Mouse (Mus musculus) heart, embryonic 10.5 days (tissue): ENCODE measurements around the gene 4930524B15Rik. TPM values are rescaled to one million over a fixed set of nuclear protein-coding genes. Genes with fewer than 3 reads are reported as not detected.
"Not testable (repeated sequence)": the region's sequence is repeated elsewhere in the genome, so short reads cannot be mapped to it uniquely, and the experiment has no call there.

Experiments used
- DNase-seq: peaks from one replicate; pipeline ENCODE4 v3.0.0-alpha.2; 2017; ENCODE audit warnings: low spot score
- H3K27ac ChIP-seq: fragments of 300-500 bp; sonication (generic); 2 replicates; pipeline ENCODE4 v1.5.1; 2016; ENCODE audit warnings: mild to moderate bottlenecking
- H3K27me3 ChIP-seq: fragments of 300-500 bp; sonication (generic); 2 replicates; pipeline ENCODE4 v1.6.1; 2016; ENCODE audit warnings: mild to moderate bottlenecking; ENCODE audit not compliant: poor library complexity, insufficient read depth, severe bottlenecking
- H3K36me3 ChIP-seq: fragments of 300-500 bp; sonication (generic); 2 replicates; pipeline ENCODE4 v1.6.1; 2016; ENCODE audit warnings: mild to moderate bottlenecking, moderate library complexity
- H3K4me1 ChIP-seq: fragments of 300-500 bp; sonication (generic); 2 replicates; pipeline ENCODE4 v1.6.1; 2016; ENCODE audit warnings: mild to moderate bottlenecking
- H3K4me3 ChIP-seq: fragments of 300-500 bp; sonication (generic); 2 replicates; pipeline ENCODE4 v1.5.1; 2016; ENCODE audit warnings: mild to moderate bottlenecking, moderate library complexity
- H3K9me3 ChIP-seq: fragments of 300-500 bp; sonication (generic); 2 replicates; pipeline ENCODE4 v1.6.1; 2016; ENCODE audit warnings: mild to moderate bottlenecking, moderate library complexity
- WGBS: fragments of 180-500 bp; shearing (Covaris S2); methylation state at CpG from one replicate; pipeline ENCODE4 v1.1.7; 2016; 5-methylcytosine and 5-hydroxymethylcytosine counted together
- polyA plus RNA-seq: library from polyadenylated mRNA; unstranded; fragments of >200 nt; fragmentation: Nextera tagmentation; extraction: Ambion mirVana; gene quantifications from 2 replicates; pipeline ENCODE4 v1.2.1, GENCODE M21; 2016

Gene 4930524B15Rik
- polyA plus RNA-seq, 1 experiment from 2014 or later: 0.35 TPM

- 92% methylated on average over 1 of the region's 1 CpGs for WGBS
- no peaks in the 10 kb centered on the region for H3K27me3 ChIP-seq
- H3K27ac ChIP-seq: no peak overlapping the region
- DNase-seq: no peak
- H3K9me3 ChIP-seq: no peaks in the 10 kb centered on the region
- no peak overlapping the region for H3K4me3 ChIP-seq
- no peaks in the 10 kb centered on the region for H3K36me3 ChIP-seq
- H3K4me1 ChIP-seq: peaks cover 8% of the 10 kb centered on the region
These were observed 1.4 kb upstream of the 4930524B15Rik start for GRCm38 (mm10) chr11:31963993-31964392.

- WGBS: 72% methylated on average over 4 of the region's 4 CpGs
- Histone ChIP-seq H3K9me3 (no peaks in the 10 kb centered on the region), H3K27me3 (no peaks in the 10 kb centered on the region), H3K4me1 (peaks cover 3% of the 10 kb centered on the region), H3K36me3 (no peaks in the 10 kb centered on the region), H3K27ac (no peak overlapping the region), H3K4me3 (no peak overlapping the region)
- no peak for DNase-seq
These were observed 8.7 kb downstream of the 4930524B15Rik start for GRCm38 (mm10) chr11:31974132-31974531.

- peaks cover 3% of the 10 kb centered on the region for H3K4me1 ChIP-seq
- H3K27me3 ChIP-seq: no peaks in the 10 kb centered on the region
- no peak overlapping the region for H3K4me3 ChIP-seq
- DNase-seq: no peak
- no peaks in the 10 kb centered on the region for H3K9me3 ChIP-seq
- no peaks in the 10 kb centered on the region for H3K36me3 ChIP-seq
- no peak overlapping the region for H3K27ac ChIP-seq
- 47% methylated on average over 8 of the region's 8 CpGs for WGBS
These were observed 9.4 kb downstream of the 4930524B15Rik start for GRCm38 (mm10) chr11:31974826-31975225.

GRCm38 (mm10) chr11:31975678-31976077 lies 10.3 kb downstream of the 4930524B15Rik start:
- 85% methylated on average over 5 of the region's 5 CpGs for WGBS
- H3K27me3 ChIP-seq: no peaks in the 10 kb centered on the region

GRCm38 (mm10) chr11:31976137-31976536 lies 10.7 kb downstream of the 4930524B15Rik start:
- Histone ChIP-seq H3K9me3 (no peaks in the 10 kb centered on the region), H3K4me1 (peaks cover 3% of the 10 kb centered on the region), H3K4me3 (no peak overlapping the region), H3K27me3 (no peaks in the 10 kb centered on the region), H3K36me3 (no peaks in the 10 kb centered on the region), H3K27ac (no peak overlapping the region)
- DNase-seq: no peak
- 57% methylated on average over 5 of the region's 5 CpGs for WGBS

More at GRCm38 (mm10) chr11:31975678-31976077, 10.3 kb downstream of the 4930524B15Rik start:
- no peak overlapping the region for H3K27ac ChIP-seq
- H3K9me3 ChIP-seq: no peaks in the 10 kb centered on the region
- no peaks in the 10 kb centered on the region for H3K36me3 ChIP-seq
- no peak overlapping the region for H3K4me3 ChIP-seq
- DNase-seq: no peak
- H3K4me1 ChIP-seq: peaks cover 3% of the 10 kb centered on the region

- WGBS: 86% methylated on average over 5 of the region's 5 CpGs
- H3K4me1 ChIP-seq, H3K27me3 ChIP-seq, H3K4me3 ChIP-seq, H3K27ac ChIP-seq, DNase-seq, H3K36me3 ChIP-seq, H3K9me3 ChIP-seq: not testable (repeated sequence)
These were observed 14.7 kb downstream of the 4930524B15Rik start for GRCm38 (mm10) chr11:31980089-31980488.

GRCm38 (mm10) chr11:31981830-31982229 lies 16.4 kb downstream of the 4930524B15Rik start:
- H3K9me3 ChIP-seq: no peaks in the 10 kb centered on the region
- no peaks in the 10 kb centered on the region for H3K27me3 ChIP-seq
- 89% methylated on average over 7 of the region's 7 CpGs for WGBS
- H3K4me1 ChIP-seq: no peaks in the 10 kb centered on the region
- H3K36me3 ChIP-seq: no peaks in the 10 kb centered on the region
- H3K27ac ChIP-seq: no peak overlapping the region
- H3K4me3 ChIP-seq: no peak overlapping the region
- DNase-seq: no peak

GRCm38 (mm10) chr11:31982247-31982943 lies 17.0 kb downstream of the 4930524B15Rik start:
- not testable (repeated sequence) for H3K27me3 ChIP-seq, H3K36me3 ChIP-seq, H3K4me1 ChIP-seq, H3K9me3 ChIP-seq, H3K4me3 ChIP-seq, DNase-seq, H3K27ac ChIP-seq
- 76% methylated on average over 13 of the region's 13 CpGs for WGBS

- Histone ChIP-seq H3K27me3 (no peaks in the 10 kb centered on the region), H3K36me3 (no peaks in the 10 kb centered on the region), H3K9me3 (no peaks in the 10 kb centered on the region), H3K4me3 (no peak overlapping the region), H3K4me1 (no peaks in the 10 kb centered on the region), H3K27ac (no peak overlapping the region)
- no peak for DNase-seq
These were observed 17.9 kb downstream of the 4930524B15Rik start for GRCm38 (mm10) chr11:31983249-31983648.

- DNase-seq: no peak
- Histone ChIP-seq H3K4me1 (no peaks in the 10 kb centered on the region), H3K9me3 (no peaks in the 10 kb centered on the region), H3K27me3 (no peaks in the 10 kb centered on the region), H3K27ac (no peak overlapping the region), H3K4me3 (no peak overlapping the region), H3K36me3 (no peaks in the 10 kb centered on the region)
- 70% methylated on average over 2 of the region's 2 CpGs for WGBS
These were observed 19.4 kb downstream of the 4930524B15Rik start for GRCm38 (mm10) chr11:31984786-31985185.

- peaks cover 3% of the 10 kb centered on the region; the same call in 1 of the 2 replicates for H3K27me3 ChIP-seq
- no peak overlapping the region for H3K27ac ChIP-seq
- H3K4me3 ChIP-seq: no peak overlapping the region
- H3K36me3 ChIP-seq: no peaks in the 10 kb centered on the region
- WGBS: 85% methylated on average over 3 of the region's 3 CpGs
- no peaks in the 10 kb centered on the region for H3K9me3 ChIP-seq
- no peaks in the 10 kb centered on the region for H3K4me1 ChIP-seq
- no peak for DNase-seq
These were observed 27.1 kb downstream of the 4930524B15Rik start for GRCm38 (mm10) chr11:31992535-31992934.

- WGBS: 31% methylated on average over 2 of the region's 2 CpGs
- DNase-seq: no peak
- no peak overlapping the region for H3K4me3 ChIP-seq
- no peak overlapping the region for H3K27ac ChIP-seq
- no peaks in the 10 kb centered on the region for H3K36me3 ChIP-seq
- peaks cover 23% of the 10 kb centered on the region for H3K4me1 ChIP-seq
- H3K27me3 ChIP-seq: peaks cover 28% of the 10 kb centered on the region
- no peaks in the 10 kb centered on the region for H3K9me3 ChIP-seq
These were observed 34.3 kb downstream of the 4930524B15Rik start for GRCm38 (mm10) chr11:31999716-32000115.

GRCm38 (mm10) chr11:32000281-32000680 lies 34.9 kb downstream of the 4930524B15Rik start, which contains the start of gene Nsg2:
Gene Nsg2, plus strand, starts transcription at chr11:32000463.
- H3K27me3 ChIP-seq: peaks cover 28% of the 10 kb centered on the region
- no peaks in the 10 kb centered on the region for H3K36me3 ChIP-seq
- peak within 1 kb of the TSS; percentile 49 for H3K4me3 ChIP-seq
- under 1% methylated on average over 16 of the region's 16 CpGs for WGBS
- no peaks in the 10 kb centered on the region for H3K9me3 ChIP-seq
- DNase-seq: peak; percentile 90
- 0 out of 2 replicates have a peak within 1 kb of the TSS, but pooled peaks have one; percentile 16 for H3K27ac ChIP-seq
- H3K4me1 ChIP-seq: peaks cover 23% of the 10 kb centered on the region
